Mouse (Mus musculus): ENCODE measurements around the gene Ntm.

- TF ChIP-seq CTCF (IDR thresholded peaks at IDR 0.05; ENCODE audit: control insufficient read depth, insufficient read depth, insufficient replicate concordance, low read depth, low read length) (no peak), POLR2A (IDR thresholded peaks at IDR 0.05; ENCODE audit: control insufficient read depth, low read depth, low read length) (no peak)
These were observed 875.3 kb downstream of the Ntm start for GRCm38 (mm10) chr9:29087656-29088055.
